Mouse (Mus musculus) cortical plate, adult 2 months (tissue): Measurements from ENCODE around the gene Zcchc8. TPM values are rescaled to one million over a fixed set of nuclear protein-coding genes. Genes with fewer than 3 reads are reported as not detected.

Source experiments
- H3K27ac ChIP-seq: fragments of 200-500 bp; 2 replicates; pipeline ENCODE4 v1.5.1; 2012; ENCODE audit warnings: low read length, control low read depth, inconsistent platforms; ENCODE audit not compliant: insufficient read depth
- H3K4me1 ChIP-seq: fragments of 200-500 bp; 2 replicates; pipeline ENCODE4 v1.6.1; 2011; ENCODE audit warnings: low read length; ENCODE audit not compliant: control insufficient read depth, insufficient read depth
- H3K4me3 ChIP-seq: fragments of 200-500 bp; 2 replicates; pipeline ENCODE4 v1.5.1; 2011; ENCODE audit warnings: mild to moderate bottlenecking, low read length, control low read depth; ENCODE audit not compliant: insufficient read depth
- CTCF ChIP-seq: fragments of 200-500 bp; IDR thresholded peaks from 2 replicates; pipeline ENCODE4 v1.5.1; 2011; ENCODE audit warnings: mild to moderate bottlenecking, control low read depth, low read length; ENCODE audit not compliant: insufficient read depth; ENCODE audit errors: extremely low read depth
- POLR2A ChIP-seq: fragments of 200-500 bp; IDR thresholded peaks from 2 replicates; pipeline ENCODE4 v1.6.1; 2011; ENCODE audit warnings: mild to moderate bottlenecking, low read length, control low read depth; ENCODE audit not compliant: insufficient read depth; ENCODE audit errors: extremely low read depth
- polyA plus RNA-seq: library from polyadenylated mRNA; depleted of rRNA; stranded (reverse); fragments of >200 nt; gene quantifications from 2 replicates; pipeline ENCODE4 v1.2.3, GENCODE M21; 2012

Gene Zcchc8
- polyA plus RNA-seq, 1 experiment: 42.6 TPM

DNA sequence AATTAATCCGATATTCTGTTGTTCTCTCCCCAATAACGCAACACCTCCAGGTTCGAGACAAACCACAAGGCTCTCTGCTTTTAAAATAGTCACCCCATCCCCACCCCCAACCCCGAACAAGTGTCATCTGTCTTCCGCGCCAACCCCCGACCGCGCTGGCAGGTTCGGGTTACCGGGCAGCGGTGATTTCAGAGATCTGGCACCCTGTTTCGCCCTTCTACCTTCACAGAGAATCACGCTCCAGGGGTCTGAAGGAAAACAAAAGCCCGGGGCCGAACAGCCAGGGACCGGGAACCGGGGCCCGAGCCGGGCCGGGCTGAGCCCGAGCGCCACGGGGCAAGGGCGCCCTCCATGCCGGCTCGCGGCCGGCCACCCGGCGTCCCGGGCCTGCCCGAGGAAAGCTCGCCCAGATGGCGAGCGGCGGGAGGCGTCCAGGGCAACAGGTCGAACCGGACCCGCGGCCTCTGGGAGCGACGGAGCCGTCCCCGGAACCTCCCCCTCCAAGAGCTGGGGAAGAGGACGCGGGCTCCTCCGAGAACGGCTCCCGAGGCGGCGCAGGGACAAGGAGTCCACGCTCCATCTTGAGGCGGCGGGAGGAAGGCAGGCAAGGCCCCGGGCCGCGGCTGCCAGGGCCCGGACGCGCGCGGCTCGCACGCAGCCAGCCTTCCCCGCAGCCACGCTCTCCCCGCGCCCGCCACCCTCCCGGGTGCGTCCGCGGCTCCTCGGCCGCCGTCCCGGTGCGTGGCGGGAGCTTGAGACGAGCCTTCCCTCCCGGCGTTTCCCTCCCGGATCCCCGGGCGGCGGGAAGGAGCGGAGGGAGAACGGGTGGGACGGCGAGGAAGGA lies 37.3 kb downstream of the Zcchc8 start:
- no peak for TF ChIP-seq POLR2A
- no peak for TF ChIP-seq CTCF
- Histone ChIP-seq H3K4me3 (peak overlapping the region; percentile 65), H3K4me1 (peaks cover 11% of the 10 kb centered on the region; the same call in 1 of the 2 replicates), H3K27ac (peak overlapping the region; percentile 100)

DNA sequence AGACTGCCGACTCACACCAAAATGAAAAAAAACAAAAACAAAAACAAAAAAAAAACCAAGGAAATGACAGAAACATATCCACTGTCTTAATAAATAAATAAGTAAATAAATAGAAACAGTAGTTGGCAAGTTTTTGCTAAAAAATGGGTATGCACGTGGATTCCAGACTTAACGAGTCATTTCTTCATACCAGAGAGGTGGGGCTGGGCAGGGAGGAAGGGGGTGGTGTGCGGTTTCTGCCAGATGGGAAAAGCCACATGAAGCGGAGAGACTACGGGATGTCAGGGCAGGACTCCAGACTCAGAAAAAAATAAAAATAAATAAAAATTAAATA lies 37.9 kb downstream of the Zcchc8 start:
- Histone ChIP-seq H3K4me3 (peak overlapping the region; percentile 65), H3K4me1 (peaks cover 11% of the 10 kb centered on the region; the same call in 1 of the 2 replicates), H3K27ac (no peak overlapping the region)
- TF ChIP-seq POLR2A (no peak), CTCF (no peak)

DNA sequence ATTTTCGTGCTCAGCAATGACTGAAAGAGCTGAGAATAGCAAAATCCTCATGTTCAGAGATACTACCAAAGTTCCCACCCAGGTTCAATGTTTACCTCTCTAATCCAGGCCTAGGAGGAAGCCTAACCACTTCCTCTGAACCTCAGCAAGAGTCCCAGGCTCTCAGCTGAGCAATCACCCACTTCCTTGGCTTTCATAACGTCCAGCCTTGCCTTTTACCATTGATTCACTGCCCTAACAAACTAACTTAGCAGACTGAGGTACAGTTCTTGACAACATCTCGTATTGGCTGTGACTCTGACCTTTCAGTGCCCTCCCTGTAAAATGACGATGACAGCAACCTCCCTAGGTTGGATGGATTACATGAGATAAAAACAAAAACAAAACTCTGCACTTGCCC lies 38.5 kb downstream of the Zcchc8 start:
- no peak for TF ChIP-seq POLR2A
- no peak for TF ChIP-seq CTCF
- peak overlapping the region; percentile 2; the same call in 1 of the 2 replicates for H3K27ac ChIP-seq
- H3K4me1 ChIP-seq: peaks cover 11% of the 10 kb centered on the region; the same call in 1 of the 2 replicates
- peak overlapping the region; percentile 65 for H3K4me3 ChIP-seq

DNA sequence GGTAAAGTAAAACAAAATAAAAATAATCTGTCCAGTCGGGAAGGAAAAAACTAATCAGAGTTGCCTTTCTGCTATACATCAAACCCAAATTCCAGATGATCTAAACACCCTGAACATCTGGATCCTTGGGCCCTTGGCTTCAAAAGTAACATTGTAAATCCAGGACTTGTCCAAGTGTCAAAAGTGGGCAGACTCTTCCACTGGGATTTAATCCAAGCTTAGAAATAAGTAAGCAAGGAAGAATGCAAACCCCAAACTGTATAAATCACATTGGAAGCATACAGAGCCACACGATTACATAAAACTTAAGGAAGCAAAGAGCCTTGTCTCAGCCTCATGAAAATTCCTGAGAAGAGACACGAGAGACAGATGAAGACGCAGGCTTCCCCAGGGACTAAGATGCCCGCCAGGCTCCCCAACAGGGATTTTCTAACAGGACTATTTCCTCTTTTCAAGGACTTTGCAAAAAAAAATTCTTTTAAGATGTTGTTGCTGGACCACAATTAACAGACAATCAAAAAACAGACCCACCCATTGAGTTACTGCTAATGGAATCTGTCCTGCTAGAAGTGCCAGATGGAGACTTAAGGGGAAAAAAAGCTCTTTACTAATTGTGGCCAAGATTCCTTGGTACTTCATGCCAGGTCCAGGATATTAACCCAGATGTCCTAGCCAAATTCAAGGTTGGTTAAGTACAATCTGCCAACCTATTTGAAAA lies 41.2 kb downstream of the Zcchc8 start:
- TF ChIP-seq CTCF: no peak
- no peak for TF ChIP-seq POLR2A
- no peak overlapping the region for H3K27ac ChIP-seq
- peaks cover 11% of the 10 kb centered on the region; the same call in 1 of the 2 replicates for H3K4me1 ChIP-seq
- no peak overlapping the region for H3K4me3 ChIP-seq

DNA sequence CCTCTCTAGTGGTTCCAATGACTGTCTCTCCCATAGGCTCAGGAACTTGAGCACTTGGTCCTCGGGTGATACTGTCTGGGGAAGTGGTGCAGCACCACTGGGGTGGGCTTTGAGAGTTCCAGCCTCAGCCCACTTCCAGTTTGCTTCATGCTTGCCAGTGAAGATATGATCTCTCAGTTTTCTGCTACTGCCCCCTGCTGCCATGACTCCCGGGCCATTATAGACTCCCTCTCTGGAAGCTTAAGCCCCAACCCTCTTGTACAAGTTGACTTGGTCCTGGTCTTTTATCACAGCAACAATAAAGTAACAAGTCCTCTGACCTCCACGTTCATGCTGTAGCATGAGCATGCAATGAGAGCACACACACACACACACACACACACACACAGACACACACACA lies 41.8 kb downstream of the Zcchc8 start:
- Histone ChIP-seq H3K4me3 (no peak overlapping the region), H3K27ac (no peak overlapping the region), H3K4me1 (peaks cover 13% of the 10 kb centered on the region; the same call in 1 of the 2 replicates)
- no peak for TF ChIP-seq POLR2A
- TF ChIP-seq CTCF: no peak

DNA sequence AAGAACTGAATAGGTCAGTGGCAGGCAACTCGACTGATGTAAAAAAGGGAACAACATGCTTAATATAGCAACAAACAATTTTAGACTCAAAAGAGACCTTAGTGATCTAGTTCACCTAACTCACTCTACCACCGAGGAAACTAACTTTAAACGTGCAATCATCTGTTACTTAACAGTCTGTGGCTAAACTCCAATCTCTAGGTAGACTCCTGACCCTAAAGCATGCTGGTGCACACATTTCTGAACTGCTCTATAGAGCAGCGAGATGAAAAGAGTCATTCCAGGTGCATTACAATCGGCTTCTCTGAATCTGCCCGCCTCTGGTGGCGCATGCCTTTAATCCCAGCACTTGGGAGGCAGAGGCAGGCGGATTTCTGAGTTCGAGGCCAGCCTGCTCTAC lies 45.2 kb downstream of the Zcchc8 start:
- Histone ChIP-seq H3K27ac (no peak overlapping the region), H3K4me1 (peaks cover 6% of the 10 kb centered on the region), H3K4me3 (no peak overlapping the region)
- TF ChIP-seq POLR2A (no peak), CTCF (no peak)

DNA sequence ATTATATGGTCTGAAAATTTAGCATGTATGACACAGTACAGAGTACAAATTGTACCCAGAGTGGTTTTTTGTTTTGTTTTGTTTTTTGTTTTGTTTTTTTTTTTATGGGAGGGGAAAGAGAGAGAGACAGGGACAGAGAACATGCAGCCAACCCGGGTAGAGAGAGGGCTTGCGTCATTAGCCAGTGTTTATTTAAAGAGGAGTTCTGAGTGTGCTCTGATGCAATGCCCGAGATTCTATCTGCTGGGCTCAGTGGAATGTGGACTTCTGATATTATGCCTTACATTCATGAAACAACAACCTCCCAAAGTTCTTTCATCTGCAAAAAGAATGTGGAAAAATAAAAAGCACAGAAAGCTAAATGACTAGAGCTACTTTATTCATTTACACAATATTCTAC lies 45.7 kb downstream of the Zcchc8 start:
- peaks cover 4% of the 10 kb centered on the region for H3K4me1 ChIP-seq
- TF ChIP-seq POLR2A (0 out of 2 replicates have a peak, but pooled peaks have one; percentile 17), CTCF (no peak)
- H3K27ac ChIP-seq: no peak overlapping the region
- H3K4me3 ChIP-seq: no peak overlapping the region

DNA sequence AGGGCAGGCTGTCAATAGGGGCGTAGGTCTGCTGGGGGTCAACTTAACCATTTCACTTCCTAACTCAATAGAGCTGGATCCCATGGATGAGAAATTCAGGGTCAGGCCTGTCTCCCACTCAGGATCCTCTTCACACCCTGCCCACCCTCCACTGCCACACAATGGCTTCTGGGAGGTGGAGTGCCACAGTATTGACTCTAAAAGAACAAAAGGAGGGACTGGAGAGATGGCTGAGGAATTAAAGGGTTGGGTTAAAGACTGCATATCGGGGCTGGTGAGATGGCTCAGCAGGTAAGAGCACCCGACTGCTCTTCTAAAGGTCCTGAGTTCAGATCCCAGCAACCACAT lies 49.5 kb downstream of the Zcchc8 start:
- TF ChIP-seq CTCF (no peak), POLR2A (no peak)
- Histone ChIP-seq H3K27ac (no peak overlapping the region), H3K4me3 (no peak overlapping the region), H3K4me1 (peaks cover 11% of the 10 kb centered on the region)

DNA sequence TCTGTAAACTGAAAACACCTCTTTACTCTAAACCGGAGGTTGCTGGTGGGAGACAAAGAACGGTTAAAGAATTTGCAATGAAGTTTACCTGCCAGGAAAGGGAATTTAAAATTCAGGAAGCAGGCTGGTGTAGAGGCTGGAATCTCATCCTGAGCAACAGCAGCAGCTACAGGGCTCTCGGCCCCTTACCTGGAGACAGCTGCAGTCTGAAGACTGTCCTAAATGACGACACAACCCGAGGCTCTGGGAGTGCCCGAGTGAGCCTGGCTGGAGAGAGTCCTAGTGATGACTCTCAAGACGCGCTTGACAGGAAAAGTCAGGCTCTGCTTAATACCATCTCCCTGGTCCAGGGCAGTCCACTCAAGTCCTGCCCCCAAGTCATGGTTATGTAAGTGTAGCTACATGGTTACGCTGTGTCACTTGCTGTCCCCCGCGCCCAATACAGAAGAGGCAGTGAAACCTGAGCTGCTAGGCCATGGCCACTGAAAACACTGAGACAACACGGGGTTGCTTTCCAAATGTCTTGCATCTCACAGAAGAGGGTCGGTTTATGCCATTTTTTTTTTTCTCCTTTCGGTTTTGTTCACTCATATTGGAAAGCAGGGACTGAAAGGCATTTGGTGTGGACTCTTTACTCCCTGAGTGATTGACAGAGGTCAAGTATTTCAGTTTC lies 50.0 kb downstream of the Zcchc8 start:
- Histone ChIP-seq H3K4me1 (peaks cover 11% of the 10 kb centered on the region), H3K4me3 (no peak overlapping the region), H3K27ac (peak overlapping the region; percentile 19; the same call in 1 of the 2 replicates)
- TF ChIP-seq POLR2A (no peak), CTCF (no peak)
